Mouse (Mus musculus) right cerebral cortex, postnatal 4 days (tissue): ENCODE results near the gene Cdk6.
"Not testable (repeated sequence)": the region's sequence is repeated elsewhere in the genome, so short reads cannot be mapped to it uniquely, and the experiment has no call there.

Experiments used
- DNase-seq: peaks from one replicate; pipeline ENCODE4 v3.0.0-alpha.2; 2022

The Cdk6 gene

DNA sequence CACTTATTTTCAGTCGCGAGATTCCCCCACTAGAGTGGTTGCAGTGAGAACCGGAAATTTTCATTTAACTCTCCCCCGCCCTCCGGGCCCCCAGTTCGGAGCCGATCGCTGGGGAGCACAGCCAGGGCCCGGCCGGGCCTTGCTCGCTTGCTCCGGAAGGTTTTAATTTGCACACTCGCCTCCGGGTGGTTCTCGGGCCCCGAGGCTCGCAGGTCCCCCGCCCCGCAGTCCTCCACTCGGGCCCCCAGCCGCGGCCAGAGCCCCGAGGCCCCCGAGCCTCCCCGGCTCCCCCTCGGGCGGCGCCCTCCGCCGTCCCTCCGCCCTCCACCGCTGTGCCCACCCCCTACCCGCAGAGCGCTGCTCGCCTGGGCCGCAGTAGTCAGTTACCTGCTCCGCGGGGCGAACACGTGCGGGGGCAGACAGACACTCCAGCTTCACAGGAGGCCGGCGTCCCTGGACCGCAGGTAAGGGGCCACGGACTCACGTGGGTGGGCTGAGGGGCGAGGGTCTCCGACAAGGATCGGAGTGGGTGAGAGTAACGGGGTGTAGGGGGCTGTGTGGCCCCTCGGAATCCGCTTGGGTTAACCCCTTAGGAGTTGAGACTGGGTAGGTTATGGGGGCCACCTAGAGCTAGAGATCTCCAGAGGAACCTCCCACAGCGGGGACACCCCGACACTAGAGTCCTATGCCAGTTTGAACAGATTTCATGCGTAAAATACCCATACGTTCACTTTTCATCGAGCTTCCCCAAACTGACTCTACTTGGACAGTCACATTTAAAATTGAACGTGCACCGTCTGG, at the start of gene Cdk6:
Gene Cdk6, plus strand, starts transcription at position 375 of the 801 bp plus-strand sequence.
- DNase-seq: peak; percentile 44

DNA sequence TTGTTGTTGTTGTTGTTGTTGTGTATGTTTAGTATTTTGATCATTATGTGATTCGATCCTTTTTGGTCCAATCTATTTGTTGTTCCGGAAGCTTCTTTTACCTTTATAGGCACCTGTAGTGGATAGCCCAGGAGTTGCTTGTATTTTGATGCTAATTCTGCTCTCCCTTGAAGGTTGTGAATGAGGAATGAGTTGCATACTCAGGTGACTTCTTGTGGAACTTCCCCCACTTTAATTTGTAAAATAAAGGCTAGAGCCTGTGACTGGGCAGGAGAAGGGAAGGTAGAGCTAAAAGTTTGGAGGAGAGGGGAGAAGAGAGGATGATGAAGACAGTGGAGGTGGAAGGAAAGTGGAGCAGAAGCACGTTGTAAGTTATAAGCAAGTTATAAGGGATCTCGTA, 47.6 kb upstream of the Cdk6 start:
- no peak for DNase-seq

DNA sequence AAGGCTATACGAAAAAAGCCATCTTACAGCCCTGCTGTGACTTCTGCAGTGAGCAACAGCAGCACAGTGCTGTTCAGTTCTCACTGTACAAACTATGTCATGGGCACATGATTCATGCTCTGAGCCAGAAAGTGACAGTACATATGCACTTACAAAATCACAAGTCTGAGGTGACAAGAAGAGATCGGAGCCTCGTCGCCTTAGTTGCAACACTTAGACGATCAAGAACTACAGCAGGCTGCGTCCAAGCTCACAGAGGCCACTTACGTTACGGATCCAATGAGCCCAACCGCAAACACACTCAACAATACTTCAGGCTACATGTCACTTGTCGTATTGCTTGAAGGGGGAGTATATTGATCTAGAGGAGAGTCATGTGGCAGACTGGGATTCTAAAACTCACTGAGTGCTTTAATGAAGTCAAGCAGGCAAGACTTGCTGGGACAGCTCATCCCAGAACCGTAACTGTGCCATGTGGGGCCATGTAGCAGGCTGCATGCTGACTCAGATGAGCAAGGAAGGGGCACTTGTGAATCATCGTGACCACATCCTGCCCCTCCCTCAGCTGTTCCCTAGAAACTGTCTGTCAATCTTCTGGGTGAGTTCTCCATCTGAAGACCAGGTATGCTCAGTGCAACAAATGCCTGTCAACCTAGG, 40.4 kb upstream of the Cdk6 start:
- DNase-seq: no peak

DNA sequence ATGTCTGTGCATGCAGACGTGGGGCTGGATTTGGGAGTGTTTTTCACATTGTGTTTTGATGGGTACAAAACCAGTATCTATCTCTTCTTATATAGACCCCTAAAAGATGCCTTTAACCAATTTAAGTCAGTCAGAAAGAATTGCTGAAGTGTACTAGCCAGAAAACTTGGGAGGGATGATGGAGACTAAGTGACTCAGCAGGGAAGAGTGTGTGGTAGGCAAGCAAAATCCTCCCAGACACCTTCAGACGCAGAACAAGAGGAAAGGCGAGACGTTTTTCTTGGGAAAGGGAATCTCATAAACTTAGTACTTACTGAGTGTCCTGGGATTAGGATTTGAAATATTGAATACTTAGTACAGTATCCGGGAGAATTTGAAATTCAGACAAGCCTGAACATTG, 39.8 kb upstream of the Cdk6 start:
- no peak for DNase-seq

DNA sequence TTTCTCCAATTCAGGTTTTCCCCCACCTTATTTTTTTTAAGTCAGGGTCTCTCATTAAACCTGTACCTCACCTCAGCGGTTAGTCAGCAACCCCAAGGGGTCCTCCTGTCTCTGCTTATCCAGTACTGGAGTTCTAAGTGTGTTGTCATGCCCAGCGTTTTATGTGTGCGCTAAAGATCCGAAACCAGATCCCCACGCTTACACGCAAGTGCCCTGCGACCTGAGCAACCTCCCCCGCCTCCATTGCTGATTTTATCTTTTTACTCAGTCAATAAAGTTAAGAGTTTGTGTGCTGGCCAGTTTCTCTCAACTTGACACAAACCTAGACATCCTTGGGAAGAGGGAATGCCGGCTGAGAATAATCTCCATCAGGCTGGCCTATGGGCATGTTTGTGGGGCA, 37.4 kb upstream of the Cdk6 start:
- DNase-seq: no peak

DNA sequence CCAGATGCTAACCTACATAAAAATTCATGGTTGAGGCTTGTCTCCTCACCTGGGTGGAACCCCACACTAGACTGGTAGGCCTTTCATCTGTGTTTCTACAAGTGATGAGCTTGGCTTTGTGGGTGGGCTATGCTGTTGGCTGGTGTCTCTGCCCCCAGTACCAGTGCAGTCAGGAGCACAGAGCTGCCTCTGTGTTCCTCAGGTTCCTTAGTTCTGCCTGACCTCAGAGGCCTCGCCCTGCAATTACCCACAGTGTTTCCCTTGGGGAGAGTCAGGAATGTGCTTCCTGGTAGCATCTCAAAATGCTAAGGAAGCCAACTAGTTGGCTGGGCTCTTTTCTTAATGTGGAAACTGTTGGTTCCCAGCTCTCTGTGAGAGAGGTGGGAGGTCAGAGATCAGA, 35.1 kb upstream of the Cdk6 start:
- DNase-seq: no peak

DNA sequence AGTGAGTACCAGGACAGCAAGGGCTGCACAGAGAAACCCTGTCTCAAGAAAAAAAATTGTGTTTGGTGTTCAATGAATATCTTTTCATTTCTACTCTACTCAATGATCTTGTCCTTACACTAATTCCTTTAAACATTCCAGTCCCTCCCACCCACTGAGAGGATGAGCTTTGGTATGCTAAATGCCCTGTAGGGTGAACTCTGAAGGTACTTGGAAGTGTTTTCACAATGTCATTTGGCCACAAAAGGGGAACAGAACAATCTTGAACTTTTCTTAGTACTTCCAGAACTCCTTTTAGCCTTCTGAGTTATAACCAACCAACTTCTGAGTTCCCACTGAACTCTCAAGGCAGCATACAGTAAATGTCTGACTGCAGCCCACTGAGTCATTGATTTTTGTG, 32.2 kb upstream of the Cdk6 start:
- no peak for DNase-seq

DNA sequence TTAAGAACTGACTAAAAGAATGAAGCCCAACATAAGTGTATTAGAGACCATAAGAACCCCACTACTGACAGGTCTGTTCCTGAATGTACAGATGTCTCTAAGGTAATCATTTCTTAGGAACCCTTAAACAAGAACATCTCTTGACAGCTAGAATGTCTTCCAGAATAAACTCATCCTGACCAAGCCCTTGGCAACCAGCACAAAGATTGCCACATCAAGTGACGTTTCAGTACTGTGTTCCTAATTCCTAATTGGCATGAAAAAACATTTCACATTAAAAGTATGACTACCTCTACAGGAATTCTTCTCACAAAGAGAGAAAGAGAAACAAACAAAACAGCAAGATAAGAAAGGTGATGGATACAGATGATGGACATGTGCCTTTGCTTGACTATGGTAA, 31.7 kb upstream of the Cdk6 start:
- no peak for DNase-seq

DNA sequence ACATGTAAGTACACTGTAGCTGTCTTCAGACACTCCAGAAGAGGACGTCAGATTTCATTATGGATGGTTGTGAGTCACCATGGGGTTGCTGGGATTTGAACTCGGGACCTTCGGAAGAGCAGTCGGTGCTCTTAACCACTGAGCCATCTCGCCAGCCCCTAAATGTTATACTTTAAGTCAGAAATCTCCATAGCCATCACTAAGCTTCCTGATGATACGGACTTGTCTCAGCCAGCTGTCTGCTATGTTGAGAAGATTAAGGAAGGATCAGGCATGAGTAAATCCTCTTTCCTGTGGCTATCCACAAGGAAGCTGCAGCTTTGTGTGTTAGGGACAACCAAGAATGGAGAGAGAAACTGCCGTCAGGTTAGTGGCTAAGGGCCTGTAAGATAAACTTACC, 30.1 kb upstream of the Cdk6 start:
- DNase-seq: not testable (repeated sequence)

DNA sequence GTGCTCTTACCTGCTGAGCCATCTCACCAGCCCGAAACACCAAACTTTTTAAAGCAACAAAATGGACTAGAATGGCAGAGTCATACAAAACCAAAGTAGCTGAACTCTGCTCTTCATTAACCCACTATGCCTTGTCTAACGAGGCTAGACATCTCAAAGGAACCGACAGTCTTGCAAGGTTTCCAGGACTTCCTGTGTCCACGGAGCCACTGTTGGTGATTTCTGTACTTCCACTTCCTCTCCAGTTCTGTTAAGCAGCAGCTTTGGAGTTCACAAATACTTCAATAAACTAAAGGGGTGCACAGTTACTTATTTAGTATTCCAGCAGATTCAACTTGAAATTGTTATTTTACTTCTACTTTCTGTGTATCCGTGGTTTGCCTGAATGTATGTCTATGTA, 23.6 kb upstream of the Cdk6 start:
- DNase-seq: not testable (repeated sequence)

DNA sequence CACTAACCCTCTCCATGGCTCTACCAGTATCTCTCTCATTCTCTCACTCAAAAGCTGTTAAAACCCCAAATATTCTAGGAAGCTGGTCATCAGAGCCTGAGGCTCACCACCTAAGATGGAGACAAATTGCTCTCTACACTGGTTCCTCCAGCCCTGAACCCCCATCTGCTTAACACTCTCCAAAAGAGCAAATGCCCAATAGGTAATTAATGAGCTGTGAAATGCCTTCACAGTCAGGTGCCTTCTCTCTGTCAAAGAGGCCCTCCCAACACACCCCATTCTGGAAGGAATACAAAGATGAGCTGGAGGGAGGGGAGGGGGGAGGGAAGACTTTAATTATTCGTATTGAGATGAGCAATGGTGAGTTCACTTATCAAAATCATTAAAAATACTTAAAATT, 21.1 kb upstream of the Cdk6 start:
- DNase-seq: no peak

DNA sequence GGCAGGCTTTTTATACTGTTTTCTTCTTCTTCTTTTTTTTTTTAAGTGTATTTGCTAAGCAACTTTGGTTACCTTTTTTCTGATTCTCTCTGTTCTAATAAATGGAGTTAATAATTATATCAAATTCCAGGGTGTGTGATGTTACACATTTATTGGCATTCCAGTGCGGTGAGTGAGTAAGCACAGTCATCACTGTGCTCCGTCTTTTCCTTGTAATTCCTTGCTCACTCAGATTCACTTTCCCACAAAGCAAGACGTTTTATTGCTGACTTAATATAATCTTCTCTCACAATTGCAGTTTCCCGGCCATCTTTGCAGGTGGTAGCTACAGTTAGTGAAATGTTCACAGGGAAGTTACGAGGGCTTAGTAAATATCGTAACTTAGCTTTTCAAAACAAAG, 19.2 kb upstream of the Cdk6 start:
- no peak for DNase-seq

DNA sequence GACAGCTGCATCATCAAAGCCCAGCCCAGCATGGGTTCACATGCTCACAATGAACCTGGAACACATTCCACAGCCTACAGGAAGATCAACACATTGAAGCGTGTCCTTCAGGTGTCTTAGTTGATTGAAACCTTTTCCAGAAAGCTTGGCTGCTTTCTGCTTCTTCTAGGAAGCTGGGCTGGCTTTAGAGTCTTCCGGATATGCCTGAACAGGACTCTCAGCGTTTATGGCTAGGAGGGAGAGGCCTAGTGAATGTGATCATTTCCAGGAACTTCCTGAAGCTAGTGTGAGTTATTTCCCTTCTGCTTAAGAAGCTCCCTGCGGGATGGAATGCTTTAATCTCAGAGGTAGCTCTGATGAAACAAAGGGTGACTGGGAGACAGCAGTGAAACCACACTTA, 17.2 kb upstream of the Cdk6 start:
- DNase-seq: no peak

DNA sequence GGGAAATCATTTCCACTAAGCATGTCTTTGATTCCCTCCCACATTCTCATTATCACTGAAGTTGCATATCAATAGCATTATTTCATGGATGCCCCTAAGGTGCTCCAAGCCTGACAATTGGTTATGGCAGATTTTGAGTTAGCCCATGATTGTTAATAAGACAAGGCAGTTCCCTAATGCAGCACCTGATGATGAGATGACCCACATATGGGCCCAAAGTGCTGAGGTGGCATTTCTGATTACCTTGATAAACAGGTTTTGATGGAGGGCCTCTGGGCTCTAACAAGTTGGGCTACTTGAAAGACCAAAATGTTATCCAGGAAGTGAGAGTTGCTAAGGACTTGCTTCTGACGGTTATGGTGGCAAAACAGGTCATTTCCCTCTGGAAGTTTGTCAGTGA, 11.9 kb upstream of the Cdk6 start:
- DNase-seq: no peak

DNA sequence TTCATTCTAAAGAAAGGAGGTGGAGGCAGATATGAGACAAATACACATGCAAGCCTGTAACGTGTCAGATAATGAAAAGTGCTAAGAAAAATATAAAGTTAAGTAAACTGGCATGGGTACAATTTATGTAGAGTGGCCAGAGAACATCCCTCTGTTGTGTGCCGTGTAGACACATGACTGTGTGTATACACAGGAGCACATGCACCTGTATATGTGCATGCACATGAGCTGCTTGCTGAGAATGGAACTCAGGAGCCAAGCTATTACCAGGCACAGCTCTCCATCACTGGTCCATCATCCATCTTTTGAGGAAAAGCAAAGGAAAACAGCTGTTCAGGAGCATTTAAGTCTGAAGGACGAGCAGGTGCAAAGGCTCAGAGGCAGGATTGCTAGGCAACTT, 10.4 kb upstream of the Cdk6 start:
- no peak for DNase-seq

DNA sequence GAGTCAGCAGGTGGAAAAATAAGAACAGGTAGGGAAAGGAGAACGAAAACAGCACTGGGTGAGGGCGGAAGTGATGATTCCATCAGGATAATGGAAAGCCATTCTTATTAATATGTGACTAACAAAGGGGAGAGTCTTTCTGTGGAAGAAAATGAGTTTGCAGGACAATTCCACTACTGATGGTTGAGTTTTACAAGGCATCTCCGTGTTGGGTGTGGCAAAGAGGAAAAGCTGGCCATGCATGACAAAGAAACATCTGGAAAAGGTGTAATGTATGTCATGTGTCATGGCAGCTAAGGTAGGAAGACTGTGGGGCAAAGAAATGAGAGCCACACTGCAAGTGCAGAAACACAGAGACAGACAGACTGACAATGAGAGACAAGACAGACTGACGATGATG, 8.3 kb upstream of the Cdk6 start:
- not testable (repeated sequence) for DNase-seq

DNA sequence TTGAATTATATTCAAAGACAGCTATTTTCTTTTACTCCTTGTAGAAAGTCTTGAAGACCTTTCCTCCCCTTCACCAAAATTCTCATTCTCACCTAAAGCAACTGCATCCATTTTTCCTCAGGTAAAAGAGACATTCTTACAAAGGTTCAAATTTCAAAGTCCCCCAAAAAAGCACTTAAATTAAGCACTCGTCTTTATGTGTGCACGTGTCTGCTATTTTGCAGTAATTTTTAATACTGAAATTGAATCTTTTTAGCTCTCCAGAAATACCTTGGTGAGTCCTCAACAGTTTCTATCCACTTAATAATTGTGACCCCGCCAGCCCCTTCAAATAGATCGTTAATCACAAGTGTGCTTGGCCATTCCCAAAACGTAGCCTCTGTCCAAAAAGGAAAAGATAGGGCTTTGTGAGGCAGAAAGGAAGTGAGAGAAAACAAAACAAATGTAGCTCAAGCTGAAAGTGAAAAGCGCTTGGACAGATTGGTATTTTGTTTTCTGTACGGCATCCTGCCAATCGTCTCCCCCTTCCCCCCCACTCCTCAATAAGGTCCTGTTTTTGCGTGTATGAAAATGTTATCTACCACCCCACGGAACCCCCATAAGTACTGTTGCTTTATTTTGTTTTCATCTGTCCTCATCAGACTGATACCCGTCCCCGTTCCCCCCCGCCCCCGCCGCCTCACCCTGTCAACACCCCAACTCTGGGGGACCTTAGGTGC, 786 bp upstream of the Cdk6 start:
- DNase-seq: not testable (repeated sequence)

DNA sequence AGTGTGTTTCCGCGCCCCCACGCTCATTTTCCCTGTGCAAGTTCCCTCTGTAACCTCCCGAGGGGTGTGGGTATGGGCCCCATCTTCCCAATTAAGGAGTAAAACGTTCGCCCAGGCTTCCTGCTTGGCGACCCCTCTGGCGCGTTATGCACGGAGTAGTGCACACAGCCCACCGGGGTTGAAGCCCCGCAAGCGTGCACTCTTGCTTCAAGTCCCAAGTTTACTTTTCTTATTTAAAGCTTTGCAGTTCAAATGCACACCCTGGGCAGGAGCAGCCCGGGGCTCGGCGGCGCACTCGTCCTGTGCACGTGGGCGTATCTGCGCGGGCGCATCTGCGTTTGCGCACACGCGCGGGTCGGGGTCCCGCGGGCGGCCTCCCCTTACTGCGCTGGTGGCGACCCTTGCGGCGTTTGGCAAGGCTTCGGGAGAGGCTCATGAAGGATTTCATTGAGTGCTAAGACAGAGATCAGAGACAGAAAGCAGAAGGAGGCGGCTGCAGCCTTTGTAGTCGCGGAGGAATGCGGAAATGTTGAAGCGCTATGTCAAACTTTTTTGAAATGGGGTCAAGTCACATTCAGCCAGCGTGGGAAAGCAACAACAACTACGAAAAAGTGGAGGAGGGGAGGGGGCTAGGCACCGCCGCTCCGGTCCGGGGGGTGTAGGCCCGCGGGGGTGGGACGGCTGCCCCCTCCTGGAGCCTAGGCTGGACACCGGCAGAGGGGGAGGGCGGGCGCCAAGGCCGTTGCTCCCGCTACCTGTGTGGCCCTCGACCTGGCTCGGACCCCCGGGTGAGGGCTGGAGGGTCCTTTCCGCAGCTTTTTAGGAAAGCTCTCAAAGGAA, 866 bp downstream of the Cdk6 start:
- peak; percentile 29 for DNase-seq

DNA sequence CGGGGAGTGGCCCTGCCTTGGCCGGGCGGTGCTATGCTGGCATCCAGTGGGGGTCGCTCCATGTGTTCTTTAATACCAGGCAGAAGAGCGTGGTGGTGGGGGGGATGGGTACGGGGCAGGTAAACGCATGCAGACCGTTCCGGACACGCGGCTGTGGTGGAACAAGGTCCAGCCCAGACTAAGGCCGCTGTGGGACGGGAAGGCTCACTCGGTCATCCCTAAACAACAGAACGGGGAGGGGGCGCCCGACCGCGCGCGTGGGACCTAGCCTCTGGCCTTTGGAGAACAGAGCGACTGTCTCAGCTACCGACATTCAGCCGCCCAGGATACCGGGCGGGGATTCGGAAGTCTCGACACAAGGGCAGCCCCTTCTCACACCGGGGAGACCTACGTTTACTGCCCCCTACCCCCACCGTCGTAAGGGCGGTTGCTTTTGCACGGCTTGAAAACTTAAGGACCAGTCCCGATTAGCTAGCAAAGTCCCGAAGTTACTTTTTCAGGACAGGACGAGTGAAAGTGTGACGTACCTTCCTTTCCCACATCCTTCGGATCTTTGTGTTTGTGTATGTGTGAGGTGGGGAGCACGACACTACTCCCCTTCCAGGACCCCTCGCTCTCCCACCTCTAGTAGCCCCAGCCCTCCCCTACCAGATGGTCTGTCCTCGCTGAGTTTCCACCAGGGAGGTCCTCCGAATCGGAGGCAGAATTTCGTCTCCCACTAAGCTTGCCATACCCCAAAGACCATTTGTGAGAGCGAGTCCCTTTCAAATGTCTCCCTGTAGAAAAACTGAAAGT, 1.7 kb downstream of the Cdk6 start:
- DNase-seq: peak; percentile 34

DNA sequence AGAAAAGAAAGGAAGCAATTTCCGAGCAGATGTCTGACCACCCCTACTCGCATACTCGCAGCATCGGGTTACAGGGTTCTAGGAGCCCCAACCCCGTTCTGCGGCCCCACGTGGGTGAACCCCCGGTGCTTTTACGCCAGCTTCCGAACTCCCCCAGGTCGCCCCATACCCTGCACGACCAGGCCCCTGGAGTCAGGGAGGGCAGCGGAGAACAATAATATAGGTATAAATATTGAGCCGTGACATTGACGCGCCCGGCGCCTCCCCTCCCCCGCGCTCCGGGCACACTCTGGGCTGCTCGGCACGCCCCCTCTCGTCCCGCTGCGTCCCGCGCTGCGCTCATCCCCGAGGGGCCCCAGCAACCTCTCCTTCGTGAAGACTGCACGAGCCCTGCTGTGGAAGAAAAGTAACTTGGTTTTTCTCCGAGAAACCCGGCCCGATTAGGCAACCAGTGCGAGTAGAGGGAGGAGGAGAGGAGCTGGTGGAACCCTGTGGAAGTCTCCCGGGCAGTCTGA, 2.3 kb downstream of the Cdk6 start:
- peak; percentile 37 for DNase-seq

DNA sequence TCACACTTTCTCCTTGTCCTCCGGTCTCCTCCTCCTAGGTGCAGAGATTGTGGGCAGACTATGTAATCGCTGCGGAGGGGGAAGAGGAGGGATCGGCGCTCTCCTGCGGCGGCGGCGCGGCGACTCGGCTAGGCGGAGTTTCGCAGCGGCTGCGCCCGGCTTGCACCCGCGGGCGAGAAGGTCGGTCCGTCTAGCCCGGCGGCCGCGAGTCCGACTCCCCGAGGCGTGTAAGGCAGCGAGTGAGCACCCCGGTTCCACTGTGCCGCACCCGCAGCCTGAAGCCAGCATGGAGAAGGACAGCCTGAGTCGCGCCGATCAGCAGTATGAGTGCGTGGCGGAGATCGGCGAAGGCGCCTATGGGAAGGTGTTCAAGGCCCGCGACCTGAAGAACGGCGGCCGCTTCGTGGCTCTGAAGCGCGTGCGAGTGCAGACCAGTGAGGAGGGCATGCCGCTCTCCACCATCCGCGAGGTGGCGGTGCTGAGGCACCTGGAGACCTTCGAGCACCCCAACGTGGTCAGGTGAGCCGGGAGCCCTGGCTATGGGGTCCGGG, 2.9 kb downstream of the Cdk6 start:
- peak; percentile 76 for DNase-seq

DNA sequence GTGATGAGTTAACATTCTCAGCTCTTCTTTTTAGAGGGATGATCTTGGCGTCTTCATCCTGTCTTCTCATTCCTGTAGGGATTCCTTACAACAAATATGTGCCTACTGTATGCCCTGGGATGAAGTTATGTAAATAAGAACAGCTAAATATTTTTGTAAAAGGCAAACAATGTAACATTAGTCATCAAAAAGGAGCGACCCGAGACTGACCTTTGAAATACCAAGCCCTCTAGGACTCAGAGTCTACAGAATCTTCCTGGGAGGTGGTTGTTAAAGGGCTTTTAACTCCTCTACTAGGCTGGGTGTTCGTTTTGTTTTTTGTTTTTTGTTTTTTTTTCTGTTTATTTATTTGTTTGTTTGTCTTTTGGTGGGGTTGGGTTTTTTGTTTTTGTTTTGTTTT, 4.3 kb downstream of the Cdk6 start:
- DNase-seq: not testable (repeated sequence)
